Mouse (Mus musculus) hindbrain, embryonic 16.5 days (tissue): ENCODE results near the gene Kcnd3. TPM values are rescaled to one million over a fixed set of nuclear protein-coding genes. Genes with fewer than 3 reads are reported as not detected.

Experiments used
- ATAC-seq: fragments of 200-750 bp; cut with Nextera tagmentation; 2 replicates; pipeline ENCODE4 v1.8.0; 2017; ENCODE audit warnings: moderate TSS enrichment, moderate library complexity
- H3K27ac ChIP-seq: fragments of 300-500 bp; sonication (generic); 2 replicates; pipeline ENCODE4 v1.5.1; 2014; ENCODE audit warnings: low read depth, mild to moderate bottlenecking, control low read depth, low read length, moderate library complexity
- H3K27me3 ChIP-seq: fragments of 300-500 bp; sonication (generic); replicated peaks from 2 replicates; pipeline ENCODE4 v1.6.1; 2014; ENCODE audit warnings: low read length; ENCODE audit not compliant: control insufficient read depth, insufficient read depth
- H3K36me3 ChIP-seq: fragments of 300-500 bp; sonication (generic); 2 replicates; pipeline ENCODE4 v1.6.1; 2014; ENCODE audit warnings: mild to moderate bottlenecking, low read length, moderate library complexity, mixed read lengths; ENCODE audit not compliant: control insufficient read depth, insufficient read depth
- H3K4me1 ChIP-seq: fragments of 300-500 bp; sonication (generic); 2 replicates; pipeline ENCODE4 v1.6.1; 2014; ENCODE audit warnings: low read depth, low read length; ENCODE audit not compliant: control insufficient read depth, insufficient read depth
- H3K4me2 ChIP-seq: fragments of 300-500 bp; sonication (generic); 2 replicates; pipeline ENCODE4 v1.6.1; 2014; ENCODE audit warnings: mild to moderate bottlenecking, low read length, control low read depth, moderate library complexity
- H3K4me3 ChIP-seq: fragments of 300-500 bp; sonication (generic); 2 replicates; pipeline ENCODE4 v1.5.1; 2014; ENCODE audit warnings: mild to moderate bottlenecking, low read length, control low read depth, moderate library complexity
- H3K9ac ChIP-seq: fragments of 300-500 bp; sonication (generic); 2 replicates; pipeline ENCODE4 v1.6.1; 2014; ENCODE audit warnings: low read depth, mild to moderate bottlenecking, control low read depth, low read length, moderate library complexity
- H3K9me3 ChIP-seq: fragments of 300-500 bp; sonication (generic); 2 replicates; pipeline ENCODE4 v1.6.1; 2014; ENCODE audit warnings: mild to moderate bottlenecking, low read length, moderate library complexity; ENCODE audit not compliant: control insufficient read depth
- WGBS: fragments of 180-500 bp; shearing (Covaris S2); extraction: QIAGEN DNeasy Blood & Tissue Kit; methylation state at CpG from one replicate; pipeline ENCODE4 v1.1.7; 2014; 5-methylcytosine and 5-hydroxymethylcytosine counted together
- polyA plus RNA-seq: library from polyadenylated mRNA; unstranded; fragments of >200 nt; fragmentation: Nextera tagmentation; extraction: Ambion mirVana; gene quantifications from 2 replicates; pipeline ENCODE4 v1.2.1, GENCODE M21; 2015

Kcnd3 gene
- polyA plus RNA-seq = 9.1 TPM in 2 replicates

DNA sequence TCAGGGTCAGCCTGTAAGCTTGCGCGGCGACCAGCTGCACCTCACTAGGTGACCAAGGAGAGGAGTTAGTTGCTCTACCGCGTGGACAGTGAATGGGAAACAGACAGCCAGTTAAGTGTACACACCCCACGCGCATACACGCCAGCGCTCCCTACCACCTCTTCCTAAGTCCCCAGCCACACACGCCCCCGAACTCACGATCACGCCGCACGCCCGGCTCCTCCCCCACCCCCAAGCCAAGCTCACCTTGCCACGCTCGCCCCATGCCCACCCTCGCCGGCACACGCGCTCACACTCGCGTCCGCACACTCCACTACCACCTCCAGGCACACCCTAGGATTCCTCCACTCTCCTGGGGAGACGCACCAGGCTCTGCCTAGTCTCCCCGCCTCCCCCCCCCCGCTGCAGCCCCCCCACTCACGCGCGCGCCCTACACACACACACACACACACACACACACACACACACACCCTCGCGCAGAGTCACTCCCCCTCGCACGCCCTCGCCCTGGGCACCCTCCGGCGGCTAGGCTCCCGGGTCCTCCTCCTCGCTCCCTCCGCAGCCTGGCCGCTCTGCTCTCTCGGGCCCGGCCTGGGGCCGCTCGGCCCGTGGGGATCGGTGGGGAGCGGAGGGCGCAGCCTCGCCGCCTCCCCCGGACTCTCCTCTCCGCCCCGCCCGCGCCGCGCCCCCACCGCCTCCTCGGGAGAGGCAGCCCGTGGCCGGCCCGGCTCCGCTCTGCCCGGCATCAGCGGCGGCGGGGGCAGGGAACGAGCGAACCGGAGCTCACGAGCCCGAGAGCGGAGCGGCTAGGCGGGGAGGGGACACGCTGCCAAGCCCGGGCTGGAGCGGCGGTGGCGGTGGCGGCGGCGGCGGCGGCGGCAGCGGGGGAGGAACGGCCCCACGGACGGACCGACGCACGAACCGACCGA lies at the start of gene Kcnd3:
TSS of gene Kcnd3 (plus strand) at position 704 of the 929 bp plus-strand sequence.
- under 1% methylated on average over 47 of the region's 98 CpGs for WGBS
- H3K27ac ChIP-seq = peak within 1 kb of the TSS; percentile 87
- peak within 1 kb of the TSS; percentile 91 for H3K9ac ChIP-seq
- H3K4me2 ChIP-seq = peak within 1 kb of the TSS; percentile 86
- H3K9me3 ChIP-seq = no peaks in the 10 kb centered on the region
- peak; percentile 72 for ATAC-seq
- peaks cover 33% of the 10 kb centered on the region for H3K4me1 ChIP-seq
- peak within 1 kb of the TSS; percentile 83 for H3K4me3 ChIP-seq
- no peaks in the 10 kb centered on the region for H3K36me3 ChIP-seq
- H3K27me3 ChIP-seq = no peaks in the 10 kb centered on the region

DNA sequence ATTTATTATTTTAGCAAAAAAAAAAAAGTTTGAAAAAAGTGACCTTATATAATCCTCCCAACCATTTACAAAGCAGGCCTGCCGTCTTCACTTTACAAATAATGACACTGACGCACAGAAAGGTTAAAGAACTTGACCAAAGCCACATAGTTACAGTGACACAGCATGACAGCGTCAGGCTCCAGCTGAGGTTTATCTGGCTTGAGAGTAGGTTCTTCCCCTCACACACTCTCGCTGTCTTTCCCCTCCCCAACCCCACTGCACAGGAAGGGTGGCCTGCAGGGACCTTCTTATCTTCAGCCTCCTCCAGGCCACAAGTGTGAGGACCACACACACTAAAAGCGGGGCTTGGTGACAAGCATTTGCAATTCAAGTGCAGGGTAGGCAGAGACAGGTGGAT lies 49.5 kb upstream of the Kcnd3 start:
- no peak overlapping the region for H3K27ac ChIP-seq
- no peak overlapping the region for H3K4me2 ChIP-seq
- 66% methylated on average over 5 of the region's 5 CpGs for WGBS
- H3K4me3 ChIP-seq = no peak overlapping the region
- no peaks in the 10 kb centered on the region for H3K36me3 ChIP-seq
- no peaks in the 10 kb centered on the region for H3K27me3 ChIP-seq
- H3K4me1 ChIP-seq = peaks cover 2% of the 10 kb centered on the region
- no peaks in the 10 kb centered on the region for H3K9me3 ChIP-seq
- no peak overlapping the region for H3K9ac ChIP-seq
- ATAC-seq = no peak

DNA sequence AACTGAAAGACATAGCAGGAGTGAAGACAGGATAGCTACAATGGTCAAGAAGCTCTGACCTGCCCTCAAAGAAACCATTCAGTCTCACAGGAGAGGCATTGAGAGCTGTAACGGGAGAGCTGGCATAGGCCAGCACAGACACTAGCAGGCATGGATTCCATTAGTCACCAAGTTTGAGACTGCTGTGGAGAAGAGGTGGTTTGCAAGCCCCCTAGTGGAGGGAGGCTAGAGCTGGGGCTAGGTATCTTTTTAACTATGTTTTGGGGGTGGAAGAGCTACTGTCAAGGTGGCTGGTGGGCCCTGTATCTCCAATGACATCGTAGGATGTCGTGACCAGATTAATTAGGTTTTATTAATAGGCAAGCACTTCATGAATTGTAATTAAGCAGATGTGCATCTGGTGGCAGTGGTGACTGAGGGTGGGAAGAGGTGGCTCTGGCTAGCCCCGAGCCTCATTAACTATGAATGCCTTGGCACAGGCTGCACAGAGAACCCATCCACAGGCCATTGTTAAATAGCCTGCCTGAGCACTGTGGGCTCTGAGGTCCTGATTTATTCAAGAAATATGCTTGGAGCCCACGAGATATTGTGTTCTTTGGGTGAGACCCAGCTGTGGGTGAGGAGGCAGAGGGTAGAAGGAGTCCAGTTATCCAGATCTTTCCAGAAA lies 48.6 kb upstream of the Kcnd3 start:
- H3K4me3 ChIP-seq = no peak overlapping the region
- H3K27ac ChIP-seq = no peak overlapping the region
- 27% methylated on average over 5 of the region's 5 CpGs for WGBS
- H3K4me1 ChIP-seq = peaks cover 9% of the 10 kb centered on the region
- H3K27me3 ChIP-seq = no peaks in the 10 kb centered on the region
- H3K4me2 ChIP-seq = no peak overlapping the region
- H3K36me3 ChIP-seq = no peaks in the 10 kb centered on the region
- H3K9me3 ChIP-seq = no peaks in the 10 kb centered on the region
- no peak overlapping the region for H3K9ac ChIP-seq
- peak; percentile 71 for ATAC-seq

DNA sequence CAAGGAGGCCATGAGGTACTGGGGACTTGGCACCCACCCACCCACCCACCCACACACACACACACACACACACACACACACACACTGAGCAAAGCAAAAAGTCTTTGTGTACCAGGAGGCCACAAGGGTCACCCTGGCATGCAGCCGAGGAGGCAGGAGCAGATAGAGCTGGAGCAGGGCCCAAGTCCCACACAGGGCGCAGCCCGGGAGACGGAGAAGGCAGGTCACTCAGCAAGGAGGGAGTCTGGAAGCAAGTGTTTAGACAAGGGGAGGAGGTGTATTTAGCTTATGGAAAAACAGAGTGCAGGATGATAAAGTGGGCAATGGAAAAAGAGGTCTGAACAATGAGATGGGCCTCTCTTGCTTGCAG lies 48.1 kb upstream of the Kcnd3 start:
- Histone ChIP-seq H3K27ac (no peak overlapping the region), H3K9me3 (no peaks in the 10 kb centered on the region), H3K9ac (no peak overlapping the region), H3K4me1 (peaks cover 9% of the 10 kb centered on the region), H3K4me2 (no peak overlapping the region), H3K4me3 (no peak overlapping the region), H3K27me3 (no peaks in the 10 kb centered on the region), H3K36me3 (no peaks in the 10 kb centered on the region)
- WGBS = 47% methylated on average over 4 of the region's 4 CpGs
- ATAC-seq = peak; percentile 59

DNA sequence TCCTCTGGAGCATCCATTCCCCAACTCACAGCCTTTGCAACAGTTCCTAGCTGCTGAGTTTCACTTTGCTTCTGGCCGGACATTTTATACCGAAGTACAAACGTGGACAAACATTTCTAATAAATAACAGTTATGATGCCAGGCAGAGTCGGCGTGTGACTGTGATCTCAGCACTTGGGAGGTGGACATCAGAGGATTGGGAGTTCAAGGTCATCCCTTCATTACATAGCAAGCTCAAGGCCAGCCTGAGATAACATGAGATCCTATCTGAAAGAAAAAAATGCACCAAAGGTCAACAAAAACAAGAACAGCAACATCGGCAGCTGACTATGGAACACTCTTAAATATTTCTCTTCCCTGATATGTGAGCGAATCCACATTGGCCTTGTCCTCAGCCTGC lies 46.6 kb upstream of the Kcnd3 start:
- ATAC-seq = no peak
- Histone ChIP-seq H3K27ac (no peak overlapping the region), H3K4me2 (no peak overlapping the region), H3K4me3 (no peak overlapping the region), H3K9me3 (no peaks in the 10 kb centered on the region), H3K9ac (no peak overlapping the region), H3K36me3 (no peaks in the 10 kb centered on the region), H3K27me3 (no peaks in the 10 kb centered on the region), H3K4me1 (peaks cover 9% of the 10 kb centered on the region)
- WGBS = 85% methylated on average over 7 of the region's 7 CpGs

DNA sequence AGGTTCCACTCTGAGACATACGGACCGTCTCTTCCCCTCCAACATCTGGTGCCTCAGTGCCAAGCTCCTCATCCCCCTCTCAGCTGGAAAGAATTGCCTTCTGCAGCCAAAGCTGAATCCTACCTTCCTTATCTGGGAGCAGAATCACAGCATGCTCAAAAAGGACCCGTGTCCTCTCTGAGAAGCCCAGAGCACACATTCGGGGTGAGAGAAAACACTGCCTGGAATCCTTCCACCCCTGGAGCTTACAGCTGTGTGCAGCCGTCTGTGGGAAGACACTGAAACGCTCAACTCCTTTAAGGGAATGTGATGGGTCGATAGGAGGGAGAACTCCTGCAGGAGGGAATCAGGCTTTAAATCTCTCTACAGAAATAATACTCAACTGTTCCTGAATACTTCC lies 46.1 kb upstream of the Kcnd3 start:
- no peak for ATAC-seq
- no peaks in the 10 kb centered on the region for H3K27me3 ChIP-seq
- 39% methylated on average over 7 of the region's 7 CpGs for WGBS
- no peak overlapping the region for H3K4me2 ChIP-seq
- H3K4me1 ChIP-seq = peaks cover 9% of the 10 kb centered on the region
- no peak overlapping the region for H3K9ac ChIP-seq
- H3K9me3 ChIP-seq = no peaks in the 10 kb centered on the region
- H3K4me3 ChIP-seq = no peak overlapping the region
- H3K27ac ChIP-seq = no peak overlapping the region
- no peaks in the 10 kb centered on the region for H3K36me3 ChIP-seq

DNA sequence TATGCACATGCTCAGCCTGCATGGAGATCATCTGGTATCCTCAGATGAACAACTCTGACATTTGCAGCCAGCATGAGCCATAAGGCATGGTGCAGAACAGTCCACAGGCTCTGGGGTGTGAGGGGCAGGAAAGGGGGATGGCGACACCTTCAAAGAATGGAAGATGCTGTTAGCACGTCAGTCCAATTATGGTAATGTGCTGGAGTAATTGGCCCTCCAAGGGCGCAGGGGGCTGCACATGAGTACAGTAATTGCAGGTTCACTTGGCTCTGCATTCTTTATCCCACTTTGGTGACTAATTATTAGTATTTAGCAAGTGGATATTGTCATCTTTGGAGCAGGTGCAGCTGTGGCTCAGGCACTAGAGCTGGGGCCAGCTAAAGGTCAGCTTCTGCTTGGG lies 43.9 kb upstream of the Kcnd3 start:
- WGBS = 42% methylated on average over 3 of the region's 3 CpGs
- Histone ChIP-seq H3K4me3 (no peak overlapping the region), H3K36me3 (no peaks in the 10 kb centered on the region), H3K9ac (no peak overlapping the region), H3K4me2 (no peak overlapping the region), H3K27ac (no peak overlapping the region), H3K4me1 (peaks cover 9% of the 10 kb centered on the region), H3K27me3 (no peaks in the 10 kb centered on the region), H3K9me3 (no peaks in the 10 kb centered on the region)
- ATAC-seq = peak; percentile 76

DNA sequence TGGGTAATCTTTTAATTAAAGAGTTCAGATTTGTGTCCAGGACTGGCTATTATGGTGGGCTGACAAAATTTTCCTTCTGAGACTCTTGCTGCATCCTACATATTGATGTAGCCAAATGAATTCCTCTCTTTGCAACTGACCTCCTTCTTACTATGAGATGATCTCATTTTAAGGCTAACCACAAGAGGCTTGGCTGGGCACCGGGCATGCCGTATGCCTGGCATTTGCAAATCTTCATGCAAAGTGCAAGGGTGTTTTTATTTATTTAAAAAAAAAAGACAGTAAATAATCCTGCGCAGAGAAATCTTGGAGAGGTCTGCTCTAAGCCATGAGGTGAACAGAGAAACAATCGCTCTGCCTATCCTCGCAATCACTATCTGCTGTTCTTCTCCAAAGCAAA lies 41.3 kb upstream of the Kcnd3 start:
- Histone ChIP-seq H3K9ac (no peak overlapping the region), H3K9me3 (no peaks in the 10 kb centered on the region), H3K27ac (no peak overlapping the region), H3K27me3 (no peaks in the 10 kb centered on the region), H3K36me3 (no peaks in the 10 kb centered on the region), H3K4me1 (peaks cover 9% of the 10 kb centered on the region), H3K4me3 (no peak overlapping the region), H3K4me2 (no peak overlapping the region)
- WGBS = 87% methylated on average over 5 of the region's 5 CpGs
- no peak for ATAC-seq

DNA sequence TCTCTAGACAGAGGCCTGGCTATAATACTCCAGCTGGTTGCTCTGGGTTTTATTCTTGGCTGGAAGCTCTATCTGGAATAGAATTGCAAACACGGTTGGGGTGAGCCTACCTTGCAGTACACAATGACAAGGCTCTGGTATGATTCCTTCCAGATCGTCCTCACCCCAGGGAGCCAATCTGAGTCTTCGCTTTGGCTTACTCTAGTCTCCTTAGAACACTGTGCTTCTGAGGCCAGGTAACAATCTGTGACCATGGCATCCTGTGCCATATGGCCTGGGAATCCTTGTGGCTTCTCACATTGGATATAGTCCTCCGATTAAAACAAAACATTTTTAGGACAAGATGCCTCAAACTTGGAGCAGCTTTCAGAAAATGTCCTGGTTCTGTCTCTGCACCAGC lies 40.4 kb upstream of the Kcnd3 start:
- no peak overlapping the region; the same call in 1 of the 2 replicates for H3K27ac ChIP-seq
- H3K9me3 ChIP-seq = no peaks in the 10 kb centered on the region
- H3K4me2 ChIP-seq = no peak overlapping the region
- no peak overlapping the region for H3K4me3 ChIP-seq
- H3K27me3 ChIP-seq = no peaks in the 10 kb centered on the region
- 67% methylated on average over 4 of the region's 4 CpGs for WGBS
- H3K4me1 ChIP-seq = peaks cover 9% of the 10 kb centered on the region
- no peak overlapping the region for H3K9ac ChIP-seq
- no peaks in the 10 kb centered on the region for H3K36me3 ChIP-seq
- ATAC-seq = no peak
